Mouse (Mus musculus): ENCODE measurements around the gene Obox5. TPM values are rescaled to one million over a fixed set of nuclear protein-coding genes. Genes with fewer than 3 reads are reported as not detected.
"Not testable (repeated sequence)": the region's sequence is repeated elsewhere in the genome, so short reads cannot be mapped to it uniquely, and the experiment has no call there.

The Obox5 gene
- polyA plus RNA-seq (2012; rRNA removed): not detected in 2 replicates

DNA sequence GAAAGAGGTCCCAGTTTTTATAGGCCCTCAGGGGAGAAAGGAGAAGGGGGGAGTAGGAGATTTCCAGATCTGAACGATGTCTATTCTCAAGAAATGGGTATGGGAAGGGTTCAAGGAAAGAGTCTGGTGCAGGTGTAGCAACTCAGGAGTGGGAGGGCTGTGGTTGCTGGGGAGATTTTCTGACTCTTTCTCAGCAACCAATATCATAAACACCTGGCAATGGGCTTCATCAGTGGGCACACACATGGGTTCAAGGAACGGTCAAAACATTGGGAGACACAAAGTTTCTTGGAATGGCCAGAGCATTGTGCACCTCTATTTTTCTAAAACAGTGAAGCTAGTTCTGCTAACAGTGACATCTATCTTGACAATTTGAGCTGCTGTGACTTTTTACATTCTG lies at the start of gene Obox5:
TSS of gene Obox5 (plus strand) at position 301 of the 400 bp plus-strand sequence.
- DNase-seq (ENCODE audit: low spot score): not testable (repeated sequence)

DNA sequence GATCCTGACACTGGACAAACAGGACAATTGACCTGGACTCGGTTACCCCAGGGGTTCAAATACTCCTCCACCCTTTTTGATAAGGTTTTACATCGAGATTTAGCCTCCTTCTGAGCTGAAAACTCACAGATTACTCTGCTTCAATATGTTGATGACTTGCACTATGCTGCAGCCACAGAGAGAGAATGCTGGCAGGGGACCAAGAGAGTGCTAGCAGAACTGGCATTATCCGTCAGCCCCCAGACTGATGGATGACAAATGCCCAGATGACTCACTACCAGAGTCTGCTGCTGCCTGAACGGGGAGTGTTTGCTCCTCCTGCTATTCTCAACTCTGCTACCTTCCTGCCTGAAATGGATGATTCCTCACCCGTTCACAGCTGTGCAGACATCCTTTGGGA lies 635 bp upstream of the Obox5 start:
- not testable (repeated sequence) for DNase-seq (ENCODE audit: low spot score)

Other genes starting within 250 kb of the Obox5 start
- not detected in 2 replicates for gene Obox3, start 110.2 kb upstream of the Obox5 start, polyA plus RNA-seq (2012; rRNA removed)
- gene Obox6, start 89.5 kb downstream of the Obox5 start, polyA plus RNA-seq (2012; rRNA removed): not detected in 2 replicates
- not detected in 2 replicates for gene Crx, start 129.8 kb downstream of the Obox5 start, polyA plus RNA-seq (2012; rRNA removed)
- not detected in 2 replicates for gene Crxos, start 132.5 kb downstream of the Obox5 start, polyA plus RNA-seq (2012; rRNA removed)
- gene Selenow, start 172.3 kb downstream of the Obox5 start, polyA plus RNA-seq (2012; rRNA removed): 482 and 493 TPM in 2 replicates
- 161 and 200 TPM in 2 replicates for gene Nop53, start 195.9 kb downstream of the Obox5 start, polyA plus RNA-seq (2012; rRNA removed)
- gene Ehd2, start 217.4 kb downstream of the Obox5 start, polyA plus RNA-seq (2012; rRNA removed): 75.8 and 96.6 TPM in 2 replicates